Mouse (Mus musculus) kidney, embryonic 14.5 days (tissue): Measurements from ENCODE around the gene Abca14. TPM values are rescaled to one million over a fixed set of nuclear protein-coding genes. Genes with fewer than 3 reads are reported as not detected.
"Not testable (repeated sequence)": the region's sequence is repeated elsewhere in the genome, so short reads cannot be mapped to it uniquely, and the experiment has no call there.

Experiments
- ATAC-seq: fragments of 200-750 bp; cut with Nextera tagmentation; 2 replicates; pipeline ENCODE4 v1.8.0; 2017; ENCODE audit warnings: moderate number of reproducible peaks, mild to moderate bottlenecking, moderate TSS enrichment, moderate library complexity; ENCODE audit not compliant: low FRiP score, low TSS enrichment
- H3K27ac ChIP-seq: fragments of 300-500 bp; sonication (generic); 2 replicates; pipeline ENCODE4 v1.5.1; 2014; ENCODE audit warnings: low read depth, mild to moderate bottlenecking, low read length, moderate library complexity, mixed read lengths
- H3K27me3 ChIP-seq: fragments of 300-500 bp; sonication (generic); 2 replicates; pipeline ENCODE4 v1.6.1; 2014; ENCODE audit warnings: mild to moderate bottlenecking, low read length; ENCODE audit not compliant: control insufficient read depth, insufficient read depth
- H3K36me3 ChIP-seq: fragments of 300-500 bp; sonication (generic); 2 replicates; pipeline ENCODE4 v1.6.1; 2014; ENCODE audit warnings: low read length, mixed read lengths; ENCODE audit not compliant: control insufficient read depth, insufficient read depth
- H3K4me1 ChIP-seq: fragments of 300-500 bp; sonication (generic); 2 replicates; pipeline ENCODE4 v1.6.1; 2014; ENCODE audit warnings: low read length, mixed read lengths; ENCODE audit not compliant: control insufficient read depth, insufficient read depth
- H3K4me2 ChIP-seq: fragments of 300-500 bp; sonication (generic); replicated peaks from 2 replicates; pipeline ENCODE4 v1.6.1; 2014; ENCODE audit warnings: low read depth, mild to moderate bottlenecking, low read length
- H3K4me3 ChIP-seq: fragments of 300-500 bp; sonication (generic); 2 replicates; pipeline ENCODE4 v1.5.1; 2014; ENCODE audit warnings: mild to moderate bottlenecking, low read length
- H3K9ac ChIP-seq: fragments of 300-500 bp; sonication (generic); 2 replicates; pipeline ENCODE4 v1.6.1; 2014; ENCODE audit warnings: low read depth, mild to moderate bottlenecking, low read length, moderate library complexity
- H3K9me3 ChIP-seq: fragments of 300-500 bp; sonication (generic); 2 replicates; pipeline ENCODE4 v1.6.1; 2016; ENCODE audit warnings: low read length; ENCODE audit not compliant: control insufficient read depth
- WGBS: fragments of 180-500 bp; shearing (Covaris S2); extraction: QIAGEN DNeasy Blood & Tissue Kit; methylation state at CpG from one replicate; pipeline ENCODE4 v1.1.7; 2014; 5-methylcytosine and 5-hydroxymethylcytosine counted together
- polyA plus RNA-seq: library from polyadenylated mRNA; unstranded; fragments of >200 nt; fragmentation: Nextera tagmentation; extraction: Ambion mirVana; gene quantifications from 2 replicates; pipeline ENCODE4 v1.2.1, GENCODE M21; 2014

Abca14 gene
- polyA plus RNA-seq, 1 experiment from 2014 or later: not detected

GRCm38 (mm10) chr7:120285286-120285685, 81.5 kb downstream of the Abca14 start:
- Histone ChIP-seq H3K4me2 (no peak overlapping the region), H3K9me3 (no peaks in the 10 kb centered on the region), H3K27ac (no peak overlapping the region), H3K27me3 (no peaks in the 10 kb centered on the region), H3K4me1 (no peaks in the 10 kb centered on the region), H3K36me3 (no peaks in the 10 kb centered on the region), H3K4me3 (no peak overlapping the region), H3K9ac (no peak overlapping the region)
- WGBS: 53% methylated on average over 3 of the region's 3 CpGs
- ATAC-seq: no peak

GRCm38 (mm10) chr7:120316086-120316485, 112.3 kb downstream of the Abca14 start:
- no peak for ATAC-seq
- no peaks in the 10 kb centered on the region for H3K9me3 ChIP-seq
- H3K4me3 ChIP-seq: no peak overlapping the region
- no peak overlapping the region for H3K9ac ChIP-seq
- H3K4me1 ChIP-seq: no peaks in the 10 kb centered on the region
- no peaks in the 10 kb centered on the region for H3K36me3 ChIP-seq
- H3K27me3 ChIP-seq: no peaks in the 10 kb centered on the region
- no peak overlapping the region for H3K27ac ChIP-seq
- no peak overlapping the region for H3K4me2 ChIP-seq
- WGBS: 76% methylated on average over 1 of the region's 1 CpGs

- H3K4me1 ChIP-seq: 0 out of 2 replicates have a peak, but pooled peaks cover 2% of the 10 kb centered on the region
- no peak overlapping the region for H3K27ac ChIP-seq
- H3K27me3 ChIP-seq: no peaks in the 10 kb centered on the region
- H3K4me2 ChIP-seq: no peak overlapping the region
- H3K9ac ChIP-seq: no peak overlapping the region
- no peaks in the 10 kb centered on the region for H3K36me3 ChIP-seq
- ATAC-seq: no peak
- no peak overlapping the region for H3K4me3 ChIP-seq
- no peaks in the 10 kb centered on the region for H3K9me3 ChIP-seq
- WGBS: 49% methylated on average over 4 of the region's 4 CpGs
Measured at GRCm38 (mm10) chr7:120322963-120323362, 119.2 kb downstream of the Abca14 start.

GRCm38 (mm10) chr7:120325911-120326310, 122.2 kb downstream of the Abca14 start:
- 83% methylated on average over 2 of the region's 2 CpGs for WGBS
- not testable (repeated sequence) for ATAC-seq, H3K4me2 ChIP-seq

GRCm38 (mm10) chr7:120327220-120328073, 123.7 kb downstream of the Abca14 start:
- H3K4me3 ChIP-seq: peak overlapping the region; percentile 22
- WGBS: 19% methylated on average over 22 of the region's 22 CpGs

More at GRCm38 (mm10) chr7:120325911-120326310, 122.2 kb downstream of the Abca14 start:
- H3K9ac ChIP-seq, H3K9me3 ChIP-seq, H3K27me3 ChIP-seq, H3K4me3 ChIP-seq, H3K4me1 ChIP-seq, H3K36me3 ChIP-seq, H3K27ac ChIP-seq: not testable (repeated sequence)

GRCm38 (mm10) chr7:120328087-120328793, 124.5 kb downstream of the Abca14 start, which contains the start of gene Abca15:
Abca15 (plus strand) TSS chr7:120328670.
- H3K4me3 ChIP-seq: peak within 1 kb of the TSS; percentile 22; the same call in 1 of the 2 replicates

More at GRCm38 (mm10) chr7:120327220-120328073, 123.7 kb downstream of the Abca14 start:
- Histone ChIP-seq H3K4me2 (peak overlapping the region; percentile 48), H3K9me3 (no peaks in the 10 kb centered on the region), H3K4me1 (0 out of 2 replicates have a peak, but pooled peaks cover 2% of the 10 kb centered on the region), H3K9ac (no peak overlapping the region), H3K36me3 (no peaks in the 10 kb centered on the region), H3K27ac (no peak overlapping the region), H3K27me3 (no peaks in the 10 kb centered on the region)
- peak; percentile 73 for ATAC-seq

GRCm38 (mm10) chr7:120361159-120361558, 157.4 kb downstream of the Abca14 start:
- WGBS: 40% methylated on average over 13 of the region's 13 CpGs

More at GRCm38 (mm10) chr7:120328087-120328793, 124.5 kb downstream of the Abca14 start, which contains the start of gene Abca15:
- H3K4me2 ChIP-seq: peak within 1 kb of the TSS; percentile 48
- H3K9ac ChIP-seq: no peak within 1 kb of the TSS
- peak; percentile 76 for ATAC-seq
- 54% methylated on average over 22 of the region's 22 CpGs for WGBS
- H3K27ac ChIP-seq: no peak within 1 kb of the TSS
- H3K4me1 ChIP-seq: 0 out of 2 replicates have a peak, but pooled peaks cover 2% of the 10 kb centered on the region
- H3K27me3 ChIP-seq: no peaks in the 10 kb centered on the region
- H3K9me3 ChIP-seq: no peaks in the 10 kb centered on the region
- no peaks in the 10 kb centered on the region for H3K36me3 ChIP-seq

More at GRCm38 (mm10) chr7:120361159-120361558, 157.4 kb downstream of the Abca14 start:
- Histone ChIP-seq H3K36me3 (no peaks in the 10 kb centered on the region), H3K4me2 (no peak overlapping the region), H3K9me3 (no peaks in the 10 kb centered on the region), H3K4me1 (no peaks in the 10 kb centered on the region), H3K9ac (no peak overlapping the region), H3K4me3 (no peak overlapping the region), H3K27me3 (no peaks in the 10 kb centered on the region), H3K27ac (no peak overlapping the region)
- no peak for ATAC-seq
